Mouse (Mus musculus): ENCODE data around the gene Hltf. TPM values are rescaled to one million over a fixed set of nuclear protein-coding genes. Genes with fewer than 3 reads are reported as not detected.

Gene Hltf
- polyA plus RNA-seq (2012; rRNA removed), result 17.1 and 18.0 TPM in 2 replicates

DNA sequence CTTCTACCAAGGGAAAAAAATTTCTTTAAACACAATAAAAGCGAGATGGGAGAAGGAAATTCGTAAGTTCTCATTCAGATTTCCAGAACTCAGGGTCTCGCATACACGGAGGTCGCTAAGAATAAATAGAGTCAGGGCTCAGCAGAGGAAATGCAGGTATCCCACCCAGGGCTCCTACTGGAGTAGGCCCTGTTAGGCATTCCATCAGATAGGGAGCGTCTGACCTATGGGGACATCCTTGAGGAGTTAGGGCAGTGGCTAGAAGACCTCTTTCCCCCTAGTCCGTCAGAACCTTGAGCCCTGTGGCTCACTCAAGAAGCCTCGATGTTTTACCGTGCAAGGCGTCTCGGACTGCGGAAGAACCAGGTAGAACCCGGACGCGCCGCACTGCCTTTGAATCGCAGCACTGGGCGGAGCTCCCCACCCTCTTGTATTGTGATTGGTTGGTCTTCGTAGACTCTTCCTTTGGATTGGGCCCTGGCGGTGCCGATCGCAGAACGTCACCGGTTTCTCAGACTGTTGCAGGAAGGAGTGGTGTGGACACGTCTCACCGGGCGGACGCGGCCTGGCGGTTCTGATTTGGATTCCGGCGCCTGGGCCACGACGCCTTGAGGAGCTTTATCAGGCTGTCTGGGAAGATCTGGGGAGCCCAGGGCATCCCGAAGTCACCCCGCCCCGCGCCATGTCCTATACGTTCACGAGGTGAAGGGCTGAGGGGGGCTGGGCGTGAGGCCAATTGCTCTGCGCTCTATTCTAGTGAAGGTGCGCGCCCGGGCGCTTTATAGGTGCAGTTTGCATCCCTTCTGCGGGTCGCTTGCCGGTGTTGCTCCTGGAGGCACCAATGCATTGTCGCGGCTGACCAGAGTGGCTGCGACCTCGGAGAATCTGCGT is at the start of gene Hltf:
Hltf (plus strand) TSS at position 506 of the 891 bp plus-strand sequence.

DNA sequence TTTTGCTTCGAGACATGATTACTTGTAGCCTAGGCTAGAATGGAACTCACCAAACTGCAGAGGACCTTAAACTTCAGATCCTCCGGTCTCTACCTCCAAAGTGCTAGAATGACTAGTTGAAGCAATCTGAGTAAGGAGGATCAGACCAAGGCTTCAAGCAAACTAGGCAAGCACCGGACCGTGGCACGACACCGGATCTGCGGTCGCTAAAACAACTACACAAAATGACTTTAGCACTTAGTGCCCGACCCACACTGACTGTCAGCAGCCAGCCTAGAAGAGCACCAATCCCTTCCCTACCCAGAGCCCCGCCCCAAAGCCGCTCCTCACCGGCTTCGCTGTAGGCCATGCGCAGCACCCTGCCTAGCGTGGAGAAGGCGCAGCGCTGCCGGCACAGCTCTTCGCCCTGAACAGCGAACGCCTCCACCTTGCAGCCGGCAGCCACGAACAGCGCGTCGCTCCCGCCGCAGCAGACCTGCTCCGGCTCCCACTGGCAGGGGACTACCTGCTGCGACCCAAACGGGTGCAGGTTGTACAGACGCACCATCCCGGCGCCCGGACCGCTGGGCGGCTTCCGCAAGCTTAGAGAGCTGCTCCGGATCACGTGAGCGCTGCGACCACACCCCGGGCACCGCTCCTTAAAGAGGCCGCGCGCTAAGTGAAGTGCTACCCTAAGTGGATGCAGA is 22.7 kb upstream of the Hltf start, which contains the start of gene Hps3:
Hps3 (minus strand) TSS at position 597 of the 686 bp plus-strand sequence.

DNA sequence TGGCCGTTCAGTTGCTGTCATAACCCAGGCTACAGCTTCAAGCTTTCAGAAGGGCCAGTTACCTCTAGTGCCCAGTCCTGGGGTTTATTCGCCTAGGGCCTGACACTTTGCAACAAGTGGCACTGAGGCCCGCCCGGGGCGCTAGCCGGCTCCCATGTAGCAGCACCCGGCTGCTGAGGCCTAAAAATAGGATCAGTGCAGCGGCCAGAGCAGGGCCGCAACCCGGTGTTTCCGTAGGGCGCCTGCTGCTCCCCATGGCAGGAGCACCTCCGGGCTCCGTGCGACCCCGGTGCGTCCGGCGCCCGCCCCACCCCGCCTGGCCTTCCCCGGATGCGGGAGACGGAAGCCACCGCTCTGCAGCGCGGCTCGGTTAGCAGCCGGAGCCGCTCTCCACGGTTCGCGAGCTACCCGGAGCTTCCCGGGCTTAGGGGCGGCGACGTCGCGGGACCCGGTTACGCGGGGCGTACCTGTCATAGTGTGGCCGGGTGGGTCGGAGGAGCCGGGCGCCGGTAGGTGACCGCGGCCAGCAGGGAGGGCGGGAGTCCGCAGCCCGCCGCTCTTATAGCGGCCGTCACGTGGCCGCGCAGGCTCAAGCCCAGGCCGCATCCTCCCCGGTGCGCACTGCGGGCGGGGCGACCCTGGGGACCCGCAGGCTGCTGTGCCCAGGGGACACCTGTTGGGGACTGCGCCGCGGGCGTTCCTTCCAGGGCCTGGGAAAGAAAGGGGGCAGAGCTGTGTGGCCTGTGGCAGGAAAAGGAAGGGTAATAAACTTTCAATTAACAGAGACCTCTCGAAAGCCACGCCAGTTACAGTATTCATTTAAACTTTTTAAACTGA is 97.1 kb downstream of the Hltf start, which contains the start of gene Gyg:
Gyg (minus strand) TSS at position 787 of the 837 bp plus-strand sequence.

Other genes starting within 250 kb of the Hltf start
- 7.5 and 8.6 TPM in 2 replicates for gene Cp, start 100.8 kb upstream of the Hltf start, polyA plus RNA-seq (2012; rRNA removed)
- gene Hps3, start 22.5 kb upstream of the Hltf start, polyA plus RNA-seq (2012; rRNA removed), result 14.6 and 16.1 TPM in 2 replicates
- 21.3 and 25.5 TPM in 2 replicates for gene Gyg, start 97.5 kb downstream of the Hltf start, polyA plus RNA-seq (2012; rRNA removed)
- gene Cpa3, start 184.4 kb downstream of the Hltf start, polyA plus RNA-seq (2012; rRNA removed), result 1.6 and 7.6 TPM in 2 replicates
- gene Cpb1, start 217.9 kb downstream of the Hltf start, polyA plus RNA-seq (2012; rRNA removed), result 0.05 and 0.18 TPM in 2 replicates